Mouse (Mus musculus) ES-E14 (cell line): ENCODE measurements around the gene Vash2.

Experiments
- MAFK ChIP-seq: IDR thresholded peaks from 2 replicates; pipeline ENCODE4 v1.6.1; 2014; ENCODE audit warnings: mild to moderate bottlenecking, low read depth, low read length, inconsistent platforms; ENCODE audit not compliant: insufficient read depth
- ZC3H11A ChIP-seq: IDR thresholded peaks from 2 replicates; pipeline ENCODE4 v1.6.1; 2012; ENCODE audit warnings: low read depth, mild to moderate bottlenecking, inconsistent platforms, low read length, borderline replicate concordance
- ZNF384 ChIP-seq: IDR thresholded peaks from 2 replicates; pipeline ENCODE4 v1.6.1; 2012; ENCODE audit warnings: low read depth, low read length, inconsistent platforms

- TF ChIP-seq ZNF384: no peak
- no peak for TF ChIP-seq MAFK
- TF ChIP-seq ZC3H11A: no peak
Measured at GRCm38 (mm10) chr1:190968010-190968409, 11.1 kb downstream of the Vash2 start.
